ENCODE assay signal across 13 mouse cellular contexts in the genomic region with DNA sequence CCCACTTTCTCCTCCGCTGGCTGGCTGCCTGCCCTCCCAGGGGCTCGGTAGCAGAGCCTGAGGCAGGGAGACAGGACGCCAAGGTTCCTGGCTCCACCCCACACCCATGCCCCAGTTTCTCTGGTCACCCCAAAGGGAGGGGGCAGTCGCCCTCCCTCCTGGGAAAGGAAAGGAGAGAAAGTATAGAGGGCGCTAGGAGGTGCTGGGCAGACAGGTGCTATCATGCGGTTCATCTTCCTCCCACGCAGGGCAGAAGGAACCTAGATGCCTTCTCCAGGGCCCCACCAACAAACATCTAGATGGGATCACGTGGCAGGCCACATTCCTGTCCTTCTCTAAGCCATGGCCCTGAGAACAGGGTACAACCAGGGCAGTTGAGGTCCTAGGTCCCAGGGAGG. TPM values are rescaled to one million over a fixed set of nuclear protein-coding genes. Genes with fewer than 3 reads are reported as not detected.
A peak's percentile ranks its signal among the peaks of the same experiment; 100 is the strongest.
DNase-seq lines count a peak whose midpoint lies in the region; ATAC-seq and TF ChIP-seq lines count a peak whose summit lies in the region.
"Had no signal": no experiment of that assay in that cellular context is flagged by ENCODE, and none has a peak within 500 bp of the region (broad histone marks: within the 10 kb centered on the region; RNA-seq: fewer than 3 reads in every experiment).

No protein-coding gene starts in this region.

- DNase-seq in adrenal gland, postnatal 14 days, result peak; percentile 47
- DNase-seq in adrenal gland, adult 8-10 months, result no peak
- peak; percentile 72 for DNase-seq in kidney, adult 11 months
- peak; percentile 51 for DNase-seq in kidney, adult 18-20 months
- DNase-seq in right cerebral cortex, postnatal 25 days, result no peak

- H3K9me3 ChIP-seq in kidney, embryonic 14.5 days (ENCODE audit: control insufficient read depth, low read length), result no peaks in the 10 kb centered on the region
- no peaks in the 10 kb centered on the region for H3K9me3 ChIP-seq in E14TG2a.4 (ENCODE audit: low read length)
- H3K9me3 ChIP-seq: embryonic facial prominence, embryonic 12.5 days; limb, embryonic 12.5 days; midbrain, embryonic 10.5 days; stomach, embryonic 15.5 days had no signal

- H3K9ac ChIP-seq in kidney, embryonic 14.5 days (ENCODE audit: low read depth, low read length), result no peak overlapping the region
- H3K9ac ChIP-seq: embryonic facial prominence, embryonic 12.5 days; limb, embryonic 12.5 days; stomach, embryonic 15.5 days had no signal

- 71% methylated on average over 7 of the region's 8 CpGs for WGBS in kidney, embryonic 14.5 days

- H3K4me2 ChIP-seq in kidney, embryonic 14.5 days (replicated peaks; ENCODE audit: low read depth, low read length), result no peak overlapping the region
- H3K4me2 ChIP-seq: embryonic facial prominence, embryonic 12.5 days; limb, embryonic 12.5 days; stomach, embryonic 15.5 days had no signal

- H3K27me3 ChIP-seq in kidney, embryonic 14.5 days (ENCODE audit: control insufficient read depth, insufficient read depth, low read length), result no peaks in the 10 kb centered on the region
- H3K27me3 ChIP-seq in E14TG2a.4 (ENCODE audit: insufficient read depth, low read length), result 0 out of 2 replicates have a peak, but pooled peaks cover 4% of the 10 kb centered on the region
- H3K27me3 ChIP-seq: embryonic facial prominence, embryonic 12.5 days; stomach, embryonic 15.5 days had no signal

- H3K36me3 ChIP-seq in kidney, embryonic 14.5 days (ENCODE audit: control insufficient read depth, insufficient read depth, low read length), result no peaks in the 10 kb centered on the region; the same call in 1 of the 2 replicates
- peaks cover 34% of the 10 kb centered on the region for H3K36me3 ChIP-seq in E14TG2a.4 (ENCODE audit: insufficient read depth, low read length)
- H3K36me3 ChIP-seq: stomach, embryonic 15.5 days had no signal

- ATAC-seq in kidney, embryonic 14.5 days (ENCODE audit: low FRiP score, low TSS enrichment), result no peak
- no peak for ATAC-seq in megakaryocyte-erythroid progenitor cell, adult 5-6 weeks (replicated peaks; ENCODE audit: low FRiP score, low TSS enrichment, poor library complexity, severe bottlenecking)

- H3K27ac ChIP-seq in kidney, embryonic 14.5 days (ENCODE audit: low read depth, low read length), result no peak overlapping the region
- H3K27ac ChIP-seq: embryonic facial prominence, embryonic 12.5 days; limb, embryonic 12.5 days; midbrain, embryonic 10.5 days; stomach, embryonic 15.5 days had no signal

- no peak for TF ChIP-seq CTCF in E14TG2a.4 (conservative IDR thresholded peaks at IDR 0.05; ENCODE audit: low read length)

- peaks cover 49% of the 10 kb centered on the region for H3K4me1 ChIP-seq in kidney, embryonic 14.5 days (ENCODE audit: control insufficient read depth, insufficient read depth, low read length)
- peaks cover 99% of the 10 kb centered on the region for H3K4me1 ChIP-seq in E14TG2a.4 (replicated peaks; ENCODE audit: low read depth, low read length)

- no peak overlapping the region for H3K4me3 ChIP-seq in kidney, embryonic 14.5 days (ENCODE audit: low read length)
- H3K4me3 ChIP-seq in E14TG2a.4 (replicated peaks; ENCODE audit: low read length), result 0 out of 2 replicates have a peak overlapping the region, but pooled peaks have one; percentile 13
- H3K4me3 ChIP-seq: embryonic facial prominence, embryonic 12.5 days; limb, embryonic 12.5 days; midbrain, embryonic 10.5 days; stomach, embryonic 15.5 days had no signal

RNA-seq across cellular contexts. Expression of a gene that starts 8.0 kb away (rescaled TPM):
- total RNA-seq in adrenal gland, postnatal 14 days (2021), result 81.1 and 83.7 TPM in 2 replicates
- 100 to 1,000 TPM; 100 to 175 (median 132) TPM for total RNA-seq in adrenal gland, adult 8-10 months (2022)
- polyA plus RNA-seq in kidney, embryonic 14.5 days (2014; fragmentation: Nextera tagmentation; extraction: Ambion mirVana), result 21.6 and 29.1 TPM in 2 replicates
- total RNA-seq in megakaryocyte-erythroid progenitor cell, adult 5-6 weeks (2014; fragmentation: Nextera tagmentation), result 10.7 and 16.6 TPM in 2 replicates
- total RNA-seq in megakaryocyte-erythroid progenitor cell, adult 5-6 weeks (2017), result 6.1 and 11.4 TPM in 2 replicates

RNA-seq across cellular contexts. Expression of a gene that starts 26.7 kb away (rescaled TPM):
- total RNA-seq in adrenal gland, postnatal 14 days (2021), result 1.7 and 2.3 TPM in 2 replicates
- total RNA-seq in adrenal gland, adult 8-10 months (2022), result under 1 TPM; 0.41 to 0.83 (median 0.56) TPM
- 18.2 and 22.9 TPM in 2 replicates for polyA plus RNA-seq in kidney, embryonic 14.5 days (2014; fragmentation: Nextera tagmentation; extraction: Ambion mirVana)
- total RNA-seq in megakaryocyte-erythroid progenitor cell, adult 5-6 weeks (2014; fragmentation: Nextera tagmentation), result 36.4 and 48.1 TPM in 2 replicates
- total RNA-seq in megakaryocyte-erythroid progenitor cell, adult 5-6 weeks (2017), result 7.5 and 12.3 TPM in 2 replicates
- total RNA-seq: neutrophil, adult 5-6 weeks had no signal

RNA-seq across cellular contexts. Expression of a gene that starts 32.5 kb away (rescaled TPM):
- total RNA-seq in adrenal gland, postnatal 14 days (2021), result 82.8 and 83.7 TPM in 2 replicates
- total RNA-seq in adrenal gland, adult 8-10 months (2022), result 100 to 1,000 TPM; 143 to 173 (median 158) TPM
- 42.5 and 50.6 TPM in 2 replicates for polyA plus RNA-seq in kidney, embryonic 14.5 days (2014; fragmentation: Nextera tagmentation; extraction: Ambion mirVana)
- 71.5 and 93.3 TPM in 2 replicates for total RNA-seq in megakaryocyte-erythroid progenitor cell, adult 5-6 weeks (2014; fragmentation: Nextera tagmentation)
- total RNA-seq in megakaryocyte-erythroid progenitor cell, adult 5-6 weeks (2017), result 39.9 and 59.4 TPM in 2 replicates

RNA-seq across cellular contexts. Expression of a gene that starts 36.9 kb away (rescaled TPM):
- total RNA-seq in adrenal gland, postnatal 14 days (2021), result 78.7 and 81.0 TPM in 2 replicates
- 10 to 100 TPM; 67.2 to 86.9 (median 81.0) TPM for total RNA-seq in adrenal gland, adult 8-10 months (2022)
- polyA plus RNA-seq in kidney, embryonic 14.5 days (2014; fragmentation: Nextera tagmentation; extraction: Ambion mirVana), result 93.9 and 106 TPM in 2 replicates
- total RNA-seq in megakaryocyte-erythroid progenitor cell, adult 5-6 weeks (2014; fragmentation: Nextera tagmentation), result 110 TPM in 2 replicates
- total RNA-seq in megakaryocyte-erythroid progenitor cell, adult 5-6 weeks (2017), result 71.3 and 94.9 TPM in 2 replicates

RNA-seq across cellular contexts. Expression of a gene that starts 46.6 kb away (rescaled TPM):
- 0.11 and 0.19 TPM in 2 replicates for total RNA-seq in adrenal gland, postnatal 14 days (2021)
- 1 to 10 TPM in 2 of 4 experiments, under 1 TPM in 2; 0.20 to 1.2 (median 0.78) TPM for total RNA-seq in adrenal gland, adult 8-10 months (2022)
- 0.09 TPM in 1 of 2 replicates, not detected in the other for polyA plus RNA-seq in kidney, embryonic 14.5 days (2014; fragmentation: Nextera tagmentation; extraction: Ambion mirVana)
- 2.2 and 2.5 TPM in 2 replicates for total RNA-seq in megakaryocyte-erythroid progenitor cell, adult 5-6 weeks (2014; fragmentation: Nextera tagmentation)
- total RNA-seq in megakaryocyte-erythroid progenitor cell, adult 5-6 weeks (2017), result 0.84 and 1.3 TPM in 2 replicates
- total RNA-seq: neutrophil, adult 5-6 weeks had no signal
- polyA plus RNA-seq: stomach, embryonic 15.5 days had no signal

Comparison
In these comparisons a context has a peak if more than half of its experiments do, and no peak if none do; other contexts are left out.
1. DNase-seq: peak in adrenal gland, postnatal 14 days (single experiment), kidney, adult 11 months (single experiment) and kidney, adult 18-20 months (single experiment); none in adrenal gland, adult 8-10 months (single experiment) and right cerebral cortex, postnatal 25 days (single experiment).